Mouse (Mus musculus): Measurements from ENCODE around the gene Agap1. TPM values are rescaled to one million over a fixed set of nuclear protein-coding genes. Genes with fewer than 3 reads are reported as not detected.

Gene Agap1
- total RNA-seq (2012; rRNA removed) = not detected in 2 replicates
- under 1 TPM in 1 of 2 experiments, not detected in 1; 0.01 TPM for polyA plus RNA-seq (2012; ENCODE audit: insufficient read depth in 1 of 2, insufficient read length in 2 of 2, low read depth in 1 of 2, low replicate concordance in 2 of 2, missing spikeins in 1 of 2)

GRCm38 (mm10) chr1:89454196-89455123 is at the start of gene Agap1:
TSS of gene Agap1 (plus strand) at chr1:89454806.
- no peak within 1 kb of the TSS for H3K27ac ChIP-seq (ENCODE audit: control insufficient read depth, low read depth, low read length)

GRCm38 (mm10) chr1:89405991-89406390 is 48.6 kb upstream of the Agap1 start:
- Histone ChIP-seq H3K9ac (ENCODE audit: control insufficient read depth, low read depth, low read length, poor library complexity, severe bottlenecking) (no peak overlapping the region), H3K4me3 (ENCODE audit: control insufficient read depth in 1 of 2, insufficient read depth in 1 of 2, low read depth in 2 of 2, low read length in 2 of 2) (no peak overlapping the region), H3K27ac (ENCODE audit: control insufficient read depth, low read depth, low read length) (no peak overlapping the region), H3K4me1 (ENCODE audit: control insufficient read depth in 1 of 2, insufficient read depth in 2 of 2, low read length in 2 of 2) (no peaks in the 10 kb centered on the region), H3K79me2 (ENCODE audit: control insufficient read depth, insufficient read depth, low read length, poor library complexity) (no peaks in the 10 kb centered on the region), H3K36me3 (ENCODE audit: control insufficient read depth in 1 of 2, insufficient read depth in 2 of 2, low read length in 2 of 2) (no peaks in the 10 kb centered on the region), H3K9me3 (replicated peaks; ENCODE audit: insufficient read depth, low read length) (no peaks in the 10 kb centered on the region), H3K27me3 (ENCODE audit: control insufficient read depth in 1 of 2, insufficient read depth in 2 of 2, low read length in 2 of 2) (no peaks in the 10 kb centered on the region)
- no peak for TF ChIP-seq JUND (IDR thresholded peaks at IDR 0.05; ENCODE audit: low read depth, low read length)
- TF ChIP-seq RCOR1 (IDR thresholded peaks at IDR 0.05; ENCODE audit: low read depth, low read length) = no peak
- TF ChIP-seq EP300 (IDR thresholded peaks at IDR 0.05; ENCODE audit: low read depth in 1 of 2, low read length in 2 of 2) = no peak
- TF ChIP-seq RAD21 (IDR thresholded peaks at IDR 0.05; ENCODE audit: low read depth, low read length) = no peak
- TF ChIP-seq E2F4 (IDR thresholded peaks at IDR 0.05; ENCODE audit: borderline replicate concordance, low read depth, low read length) = no peak
- TF ChIP-seq SMC3 (IDR thresholded peaks at IDR 0.05; ENCODE audit: low read depth, low read length) = no peak
- TF ChIP-seq USF1 (IDR thresholded peaks at IDR 0.05; ENCODE audit: low read depth, low read length) = no peak
- TF ChIP-seq UBTF (IDR thresholded peaks at IDR 0.05; ENCODE audit: borderline replicate concordance, insufficient read depth, low read depth, low read length) = no peak
- TF ChIP-seq BHLHE40 (IDR thresholded peaks at IDR 0.05; ENCODE audit: borderline replicate concordance, low read depth, low read length) = no peak
- TF ChIP-seq MAFK (IDR thresholded peaks at IDR 0.05; ENCODE audit: borderline replicate concordance, low read depth, low read length) = no peak
- TF ChIP-seq MEF2A (IDR thresholded peaks at IDR 0.05; ENCODE audit: extremely low read depth, insufficient replicate concordance, low read depth, low read length, poor library complexity, severe bottlenecking) = no peak
- TF ChIP-seq SIN3A (IDR thresholded peaks at IDR 0.05; ENCODE audit: low read length) = no peak
- no peak for TF ChIP-seq GABPA (IDR thresholded peaks at IDR 0.05; ENCODE audit: low read depth, low read length)
- no peak for TF ChIP-seq NELFE (IDR thresholded peaks at IDR 0.05; ENCODE audit: low read depth, low read length)
- no peak for TF ChIP-seq CHD2 (IDR thresholded peaks at IDR 0.05; ENCODE audit: low read length)
- TF ChIP-seq MAX (IDR thresholded peaks at IDR 0.05; ENCODE audit: low read length) = no peak
- TF ChIP-seq MYB (IDR thresholded peaks at IDR 0.05; ENCODE audit: low read depth, low read length) = no peak
- no peak for TF ChIP-seq USF2 (IDR thresholded peaks at IDR 0.05; ENCODE audit: borderline replicate concordance in 1 of 2, insufficient read depth in 1 of 2, low read depth in 1 of 2, low read length in 2 of 2)
- no peak for TF ChIP-seq TCF12 (IDR thresholded peaks at IDR 0.05; ENCODE audit: low read depth, low read length)
- DNase-seq (ENCODE audit: low read depth, low spot score) = no peak

More at GRCm38 (mm10) chr1:89454196-89455123, at the start of gene Agap1:
- H3K9ac ChIP-seq (ENCODE audit: control insufficient read depth, low read depth, low read length, poor library complexity, severe bottlenecking) = no peak within 1 kb of the TSS
- DNase-seq (ENCODE audit: low read depth, low spot score) = no peak
- no peaks in the 10 kb centered on the region for H3K27me3 ChIP-seq (ENCODE audit: control insufficient read depth in 1 of 2, insufficient read depth in 2 of 2, low read length in 2 of 2)
- H3K4me3 ChIP-seq (ENCODE audit: control insufficient read depth in 1 of 2, insufficient read depth in 1 of 2, low read depth in 2 of 2, low read length in 2 of 2) = no peak within 1 kb of the TSS
- no peaks in the 10 kb centered on the region for H3K36me3 ChIP-seq (ENCODE audit: control insufficient read depth in 1 of 2, insufficient read depth in 2 of 2, low read length in 2 of 2)
- H3K79me2 ChIP-seq (ENCODE audit: control insufficient read depth, insufficient read depth, low read length, poor library complexity) = no peaks in the 10 kb centered on the region
- no peaks in the 10 kb centered on the region for H3K9me3 ChIP-seq (replicated peaks; ENCODE audit: insufficient read depth, low read length)
- no peaks in the 10 kb centered on the region for H3K4me1 ChIP-seq (ENCODE audit: control insufficient read depth in 1 of 2, insufficient read depth in 2 of 2, low read length in 2 of 2)
- no peak for TF ChIP-seq MXI1 (IDR thresholded peaks at IDR 0.05; ENCODE audit: low read depth, low read length)
- TF ChIP-seq UBTF (IDR thresholded peaks at IDR 0.05; ENCODE audit: borderline replicate concordance, insufficient read depth, low read depth, low read length) = no peak
- TF ChIP-seq NRF1 (IDR thresholded peaks at IDR 0.05; ENCODE audit: insufficient read depth, low read depth, low read length, poor library complexity, severe bottlenecking) = no peak
- TF ChIP-seq USF1 (IDR thresholded peaks at IDR 0.05; ENCODE audit: low read depth, low read length) = no peak
- TF ChIP-seq CHD2 (IDR thresholded peaks at IDR 0.05; ENCODE audit: low read length) = no peak
- TF ChIP-seq RCOR1 (IDR thresholded peaks at IDR 0.05; ENCODE audit: low read depth, low read length) = no peak
- no peak for TF ChIP-seq MEF2A (IDR thresholded peaks at IDR 0.05; ENCODE audit: extremely low read depth, insufficient replicate concordance, low read depth, low read length, poor library complexity, severe bottlenecking)
- TF ChIP-seq RAD21 (IDR thresholded peaks at IDR 0.05; ENCODE audit: low read depth, low read length) = no peak
- TF ChIP-seq POLR2A (IDR thresholded peaks at IDR 0.05; ENCODE audit: control insufficient read depth in 1 of 2, insufficient read depth in 1 of 2, low read depth in 1 of 2, low read length in 2 of 2, poor library complexity in 1 of 2) = no peak
- TF ChIP-seq ZNF384 (IDR thresholded peaks at IDR 0.05; ENCODE audit: low read depth, low read length) = no peak
- no peak for TF ChIP-seq HCFC1 (IDR thresholded peaks at IDR 0.05; ENCODE audit: low read depth, low read length)
- no peak for TF ChIP-seq CTCF (IDR thresholded peaks at IDR 0.05 in 2 of 3, conservative IDR thresholded peaks at IDR 0.05 in 1 of 3; ENCODE audit: control insufficient read depth in 1 of 3, insufficient read depth in 1 of 3, low read depth in 2 of 3, low read length in 3 of 3, poor library complexity in 1 of 3, severe bottlenecking in 1 of 3)
- TF ChIP-seq EP300 (IDR thresholded peaks at IDR 0.05; ENCODE audit: low read depth in 1 of 2, low read length in 2 of 2) = no peak
- TF ChIP-seq SMC3 (IDR thresholded peaks at IDR 0.05; ENCODE audit: low read depth, low read length) = no peak
- no peak for TF ChIP-seq BHLHE40 (IDR thresholded peaks at IDR 0.05; ENCODE audit: borderline replicate concordance, low read depth, low read length)
- TF ChIP-seq USF2 (IDR thresholded peaks at IDR 0.05; ENCODE audit: borderline replicate concordance in 1 of 2, insufficient read depth in 1 of 2, low read depth in 1 of 2, low read length in 2 of 2) = no peak
- no peak for TF ChIP-seq TBP (IDR thresholded peaks at IDR 0.05; ENCODE audit: low read depth, low read length)
- no peak for TF ChIP-seq NELFE (IDR thresholded peaks at IDR 0.05; ENCODE audit: low read depth, low read length)
- TF ChIP-seq MYB (IDR thresholded peaks at IDR 0.05; ENCODE audit: low read depth, low read length) = no peak

Measured in MEL (cell line).